Mouse (Mus musculus) lung, adult 2 months (tissue): Measurements from ENCODE around the gene Srpk1.

Experiments used
- CTCF ChIP-seq: fragments of 200-500 bp; IDR thresholded peaks from 2 replicates; pipeline ENCODE4 v1.5.1; 2011; ENCODE audit warnings: mild to moderate bottlenecking, low read length, control low read depth; ENCODE audit not compliant: insufficient read depth
- POLR2A ChIP-seq: fragments of 200-500 bp; IDR thresholded peaks from 2 replicates; pipeline ENCODE4 v1.6.1; 2011; ENCODE audit warnings: low read depth, mild to moderate bottlenecking, control low read depth, low read length, borderline replicate concordance; ENCODE audit errors: extremely low read depth

- no peak for TF ChIP-seq CTCF
- no peak for TF ChIP-seq POLR2A
Measured at GRCm38 (mm10) chr17:28644112-28644511, 21.6 kb upstream of the Srpk1 start.
